Mouse (Mus musculus) layer of hippocampus, postnatal 10 days (tissue): Measurements from ENCODE around the gene Tctex1d1. TPM values are rescaled to one million over a fixed set of nuclear protein-coding genes. Genes with fewer than 3 reads are reported as not detected.
A peak's percentile ranks its signal among the peaks of the same experiment; 100 is the strongest.

ENCODE experiments used
- DNase-seq, 2 experiments: peaks; one replicate each; pipeline ENCODE4 v3.0.0; 2021; ENCODE audit warnings: low spot score in 2 of 2
- long read RNA-seq: library from polyadenylated mRNA; stranded (forward); transcript quantifications from one replicate; pipeline ENCODE4 v2.0.0, GENCODE M21; 2023
- total RNA-seq, 2 experiments: library from RNA; stranded (reverse); gene quantifications; 2 replicates each; pipeline ENCODE4 v1.2.3; 2021

Gene Tctex1d1
- total RNA-seq, result 1 to 10 TPM; 1.1 to 1.3 TPM
- long read RNA-seq, partial matches to known transcripts, result 0 of 1 reads
- long read RNA-seq, other reads (novel, unspliced or antisense), result 0 of 1 reads

DNA sequence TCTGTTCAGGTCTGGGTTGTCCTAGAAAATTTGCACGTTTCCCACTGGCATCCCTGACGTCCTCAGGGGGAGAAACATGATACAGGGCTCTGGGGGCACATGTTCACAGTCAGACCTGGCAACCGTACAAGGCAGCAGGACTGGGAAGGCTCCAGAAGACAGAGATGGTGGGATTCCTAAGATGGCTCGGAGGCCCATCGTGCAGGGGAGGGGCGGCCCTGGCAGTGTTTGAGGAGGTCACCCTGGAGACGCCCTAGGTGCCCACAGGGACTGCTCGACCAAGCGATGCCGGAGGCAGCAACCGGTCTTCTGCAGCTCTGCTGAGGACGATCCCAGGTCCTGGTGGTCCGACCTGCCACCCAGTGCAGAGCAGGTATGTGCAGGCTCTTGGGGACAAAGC, at the start of gene Tctex1d1:
Gene Tctex1d1 (plus strand): TSS at position 167 of the 400 bp plus-strand sequence.
- peak; percentile 26 to 30 for DNase-seq

- no peak for DNase-seq
These were observed 48.9 kb upstream of the Tctex1d1 start for GRCm38 (mm10) chr4:102929491-102929890.

DNA sequence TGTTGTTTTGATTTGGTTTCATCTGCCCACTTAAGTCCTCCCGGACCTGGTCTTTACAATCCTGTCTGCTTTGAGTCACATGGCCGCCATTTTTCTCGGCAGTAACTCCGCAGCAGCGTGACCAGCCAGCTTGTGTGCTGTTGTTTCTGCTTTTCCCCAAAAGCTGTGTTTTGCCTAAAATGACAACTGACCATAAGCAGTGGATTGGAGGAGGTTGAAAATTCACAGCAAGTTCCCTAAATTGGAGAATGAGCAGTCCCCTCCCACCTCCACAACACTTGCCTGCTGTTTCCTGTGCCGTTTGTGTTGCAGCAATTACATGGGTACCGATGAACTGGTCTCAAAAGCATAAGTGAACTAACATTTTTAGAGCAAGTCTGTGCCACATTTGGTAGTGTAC, 47.7 kb upstream of the Tctex1d1 start:
- no peak for DNase-seq

- no peak for DNase-seq
These were observed 38.1 kb upstream of the Tctex1d1 start for GRCm38 (mm10) chr4:102940266-102940665.

GRCm38 (mm10) chr4:102940738-102941137, 37.7 kb upstream of the Tctex1d1 start:
- DNase-seq, result no peak

DNA sequence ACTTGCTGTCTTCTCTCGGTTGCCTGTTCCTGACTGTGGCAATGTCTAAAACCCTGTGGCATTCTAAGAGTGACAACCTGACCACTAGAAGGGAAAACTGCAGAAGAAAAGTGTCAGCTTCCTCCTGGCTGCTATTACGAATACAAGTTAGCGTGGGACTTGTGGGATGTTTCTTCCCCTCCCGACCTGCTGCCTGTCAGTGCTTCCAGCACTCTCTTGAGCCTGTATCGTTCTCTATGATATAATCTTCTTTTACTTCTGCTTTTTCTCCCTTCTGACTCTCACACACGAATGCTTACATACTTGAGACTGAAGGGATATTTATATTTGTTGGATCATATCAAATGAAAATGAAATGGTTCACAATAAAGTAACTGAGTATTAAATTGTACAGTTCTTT, 34.1 kb upstream of the Tctex1d1 start:
- no peak for DNase-seq

- no peak for DNase-seq
These were observed 25.9 kb upstream of the Tctex1d1 start for GRCm38 (mm10) chr4:102952476-102952875.

- no peak for DNase-seq
These were observed 23.0 kb upstream of the Tctex1d1 start for GRCm38 (mm10) chr4:102955294-102955956.

- DNase-seq, result no peak
These were observed 19.0 kb upstream of the Tctex1d1 start for GRCm38 (mm10) chr4:102959409-102959808.

GRCm38 (mm10) chr4:102964174-102964573, 14.2 kb upstream of the Tctex1d1 start:
- DNase-seq, result no peak

DNA sequence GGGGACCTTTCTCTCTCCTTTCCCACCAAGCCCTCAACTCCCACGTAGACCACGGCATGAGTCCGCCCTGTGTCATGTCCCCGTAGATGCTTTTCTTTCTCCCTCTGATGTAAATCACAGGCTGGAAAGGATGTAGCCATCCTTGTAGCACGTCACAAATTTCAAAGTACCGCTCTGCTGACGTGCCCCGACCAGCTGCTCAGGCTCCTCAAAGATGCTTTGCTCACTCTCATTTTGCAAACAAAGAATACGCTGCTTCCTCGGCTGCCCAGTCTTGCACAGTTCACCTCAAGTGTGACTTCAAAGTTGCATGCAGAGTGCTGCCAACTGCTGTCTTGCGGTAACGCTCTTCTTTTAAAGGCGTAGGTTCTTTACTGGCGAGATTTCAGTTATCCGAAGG, 10.6 kb upstream of the Tctex1d1 start:
- DNase-seq, result no peak

DNA sequence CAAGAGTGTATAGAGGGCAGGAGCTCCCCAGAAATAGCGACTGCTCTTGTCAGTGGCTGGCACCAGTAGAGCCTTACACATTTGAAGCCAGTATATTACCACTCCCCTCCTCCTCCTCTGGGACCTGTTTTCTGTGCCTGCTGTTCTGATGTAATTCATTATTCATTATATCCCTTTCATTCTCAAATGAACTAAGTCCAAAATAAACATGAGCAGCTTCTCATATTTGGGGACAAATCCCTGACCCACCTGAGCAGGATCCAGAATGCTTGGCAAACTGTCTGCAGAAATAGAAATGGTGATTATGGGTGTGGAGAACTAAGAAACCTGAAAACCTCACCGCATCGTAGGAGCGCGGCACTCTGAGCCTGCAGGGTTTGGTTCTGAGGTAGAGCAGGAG, 8.8 kb upstream of the Tctex1d1 start:
- DNase-seq, result no peak

- DNase-seq, result no peak
These were observed 7.2 kb upstream of the Tctex1d1 start for GRCm38 (mm10) chr4:102971159-102971558.

DNA sequence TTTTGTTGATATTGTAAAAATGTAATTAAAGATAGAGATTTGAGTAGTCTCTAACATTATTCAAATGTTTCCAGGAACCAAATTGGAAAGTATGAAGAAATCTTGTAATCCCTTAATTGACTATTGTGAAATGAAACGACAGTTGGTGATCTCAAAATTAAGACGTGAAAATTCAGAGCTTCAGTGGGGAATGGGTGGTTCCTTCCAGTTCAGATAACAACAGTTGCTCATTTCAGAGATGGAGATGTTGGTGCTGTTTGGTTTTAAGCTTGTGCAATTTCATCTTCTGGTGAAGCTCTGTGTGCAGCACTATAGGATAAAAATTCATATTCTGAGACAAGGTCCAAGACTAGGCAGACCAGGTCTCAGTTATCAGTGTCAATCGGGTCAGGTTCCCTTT, 6.3 kb upstream of the Tctex1d1 start:
- no peak for DNase-seq

- no peak for DNase-seq
These were observed 4.2 kb upstream of the Tctex1d1 start for GRCm38 (mm10) chr4:102974172-102974571.

DNA sequence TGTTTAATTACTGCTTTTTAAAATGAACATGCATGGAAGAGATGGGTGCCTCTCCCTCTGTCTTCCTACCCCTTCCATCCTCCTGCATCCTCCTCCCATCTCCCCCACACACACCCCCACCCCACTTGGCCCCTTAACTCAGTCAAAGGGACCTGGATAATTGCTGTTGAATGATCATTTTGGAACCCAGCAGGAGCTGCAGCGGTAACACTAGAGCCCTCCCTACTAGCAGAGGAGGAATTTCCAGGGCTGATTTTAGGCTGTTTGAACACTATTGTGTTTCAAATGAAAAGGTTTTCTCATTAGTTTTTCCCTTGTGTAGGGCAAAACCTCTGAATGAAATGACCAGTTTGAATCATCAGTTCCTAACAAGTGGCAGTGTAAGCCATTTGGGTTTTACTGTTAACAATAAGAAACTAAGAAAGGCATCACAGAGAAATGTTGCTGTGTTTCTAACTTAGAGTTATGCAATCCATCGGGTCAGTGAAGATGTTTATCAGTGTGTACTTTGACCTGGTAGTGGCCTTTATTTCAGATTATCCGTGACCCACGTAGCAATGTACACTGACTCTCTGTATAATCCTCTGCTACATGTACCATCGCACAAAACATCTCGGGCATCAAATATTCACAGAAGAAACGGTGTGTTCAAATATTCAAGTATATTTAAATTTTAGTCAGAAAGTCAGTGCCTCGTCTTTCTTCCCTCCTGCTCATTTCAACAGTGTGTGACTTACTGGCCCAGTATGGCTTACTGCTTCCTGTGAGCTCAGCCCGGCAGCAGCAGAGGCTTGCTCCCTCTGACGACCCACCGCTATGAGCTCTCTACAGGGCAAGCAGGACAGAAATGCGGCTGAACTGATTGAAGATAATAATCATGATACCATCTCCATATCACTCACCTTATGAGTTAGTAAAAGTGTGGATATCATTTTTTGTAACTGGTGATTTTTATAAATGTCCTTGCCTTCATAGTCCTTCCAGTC, 1.8 kb upstream of the Tctex1d1 start:
- DNase-seq, result no peak

- no peak for DNase-seq
These were observed 556 bp upstream of the Tctex1d1 start for GRCm38 (mm10) chr4:102977778-102978321.

DNA sequence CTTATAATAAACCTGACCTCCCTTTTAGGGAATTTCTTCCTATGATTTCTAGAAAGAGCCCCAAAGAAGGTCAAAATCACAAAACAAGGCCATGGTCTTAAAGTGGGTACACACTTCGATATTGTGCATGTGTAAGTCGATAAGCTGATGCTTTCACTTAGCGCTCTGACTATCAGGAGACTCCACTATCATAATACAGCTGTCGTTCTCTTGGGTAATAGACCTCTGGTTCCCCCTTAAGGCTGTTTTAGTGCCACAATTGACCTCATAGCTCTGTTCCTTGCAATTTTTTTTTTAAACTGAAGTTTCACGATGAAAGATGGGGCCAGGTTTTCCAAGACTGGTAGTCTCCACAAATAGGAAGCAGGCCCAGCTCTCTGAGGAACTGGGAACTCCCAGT, 979 bp downstream of the Tctex1d1 start:
- DNase-seq, result no peak

GRCm38 (mm10) chr4:102981709-102982108, 3.3 kb downstream of the Tctex1d1 start:
- DNase-seq, result no peak

GRCm38 (mm10) chr4:102986173-102986572, 7.8 kb downstream of the Tctex1d1 start:
- DNase-seq, result no peak

DNA sequence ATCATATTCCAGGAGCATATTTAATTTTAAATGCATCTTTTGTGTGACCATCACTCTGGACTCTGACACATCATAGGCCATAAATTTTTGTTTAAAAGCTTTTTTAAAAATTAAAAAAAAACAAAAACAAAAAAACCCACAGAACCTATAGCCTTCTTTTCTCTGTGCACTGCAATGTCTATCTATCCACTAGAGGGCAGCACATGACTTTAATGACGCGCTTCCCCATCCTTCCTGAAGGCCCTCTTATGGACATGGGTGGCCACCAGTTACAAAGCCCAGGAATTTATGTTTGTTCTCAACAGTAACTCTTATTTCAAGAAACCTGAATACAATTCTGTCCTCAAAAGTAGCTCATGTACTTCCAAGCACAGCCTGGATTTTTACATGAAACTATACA, 8.5 kb downstream of the Tctex1d1 start:
- peak; percentile 42 to 58 for DNase-seq

- no peak for DNase-seq
These were observed 8.9 kb downstream of the Tctex1d1 start for GRCm38 (mm10) chr4:102987325-102987724.
